Mouse (Mus musculus): Measurements from ENCODE around the gene Col6a2. TPM values are rescaled to one million over a fixed set of nuclear protein-coding genes. Genes with fewer than 3 reads are reported as not detected.

Gene Col6a2
- total and polyA plus RNA-seq, 3 experiments = not detected

DNA sequence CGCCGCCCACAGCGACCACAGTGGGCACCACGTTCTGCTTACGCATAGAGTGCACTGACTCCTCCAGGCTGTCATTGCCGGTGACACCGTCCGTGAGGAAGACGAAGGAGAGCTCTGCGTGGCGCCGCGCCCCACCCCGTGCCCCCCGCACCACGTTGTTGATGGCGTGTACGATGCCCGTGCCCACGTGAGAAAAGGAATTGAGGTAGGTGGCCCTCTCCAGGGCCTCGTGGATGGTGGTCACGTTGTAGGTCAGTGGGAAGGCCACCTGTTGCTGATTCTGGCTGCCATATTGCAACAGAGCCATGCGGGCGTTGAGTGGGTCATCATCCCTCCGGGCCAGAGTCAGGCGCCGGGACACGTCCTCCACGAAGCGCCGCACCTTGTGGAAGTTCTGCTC is 27.1 kb downstream of the Col6a2 start:
- DNase-seq (ENCODE audit: low read depth, low spot score) = no peak
- Histone ChIP-seq H3K4me1 (ENCODE audit: control insufficient read depth in 1 of 2, insufficient read depth in 2 of 2, low read length in 2 of 2) (no peaks in the 10 kb centered on the region), H3K79me2 (ENCODE audit: control insufficient read depth, insufficient read depth, low read length, poor library complexity) (no peaks in the 10 kb centered on the region), H3K4me3 (ENCODE audit: control insufficient read depth in 1 of 2, insufficient read depth in 1 of 2, low read depth in 2 of 2, low read length in 2 of 2) (no peak overlapping the region), H3K9ac (ENCODE audit: control insufficient read depth, low read depth, low read length, poor library complexity, severe bottlenecking) (no peak overlapping the region), H3K36me3 (ENCODE audit: control insufficient read depth in 1 of 2, insufficient read depth in 2 of 2, low read length in 2 of 2) (no peaks in the 10 kb centered on the region), H3K27ac (ENCODE audit: control insufficient read depth, low read depth, low read length) (no peak overlapping the region), H3K27me3 (ENCODE audit: control insufficient read depth in 1 of 2, insufficient read depth in 2 of 2, low read length in 2 of 2) (no peaks in the 10 kb centered on the region), H3K9me3 (replicated peaks; ENCODE audit: insufficient read depth, low read length) (no peaks in the 10 kb centered on the region)
- TF ChIP-seq POLR2AphosphoS5 (IDR thresholded peaks at IDR 0.05; ENCODE audit: borderline replicate concordance, low read depth, low read length) = no peak
- no peak for TF ChIP-seq EP300 (IDR thresholded peaks at IDR 0.05; ENCODE audit: low read depth in 1 of 2, low read length in 2 of 2)
- TF ChIP-seq MAFK (IDR thresholded peaks at IDR 0.05; ENCODE audit: borderline replicate concordance, low read depth, low read length) = no peak
- TF ChIP-seq MEF2A (IDR thresholded peaks at IDR 0.05; ENCODE audit: extremely low read depth, insufficient replicate concordance, low read depth, low read length, poor library complexity, severe bottlenecking) = no peak
- no peak for TF ChIP-seq MYB (IDR thresholded peaks at IDR 0.05; ENCODE audit: low read depth, low read length)
- TF ChIP-seq RCOR1 (IDR thresholded peaks at IDR 0.05; ENCODE audit: low read depth, low read length) = no peak
- TF ChIP-seq KAT2A (conservative IDR thresholded peaks at IDR 0.05; ENCODE audit: low read depth, low read length) = no peak
- no peak for TF ChIP-seq POLR2A (IDR thresholded peaks at IDR 0.05; ENCODE audit: control insufficient read depth in 1 of 2, insufficient read depth in 1 of 2, low read depth in 1 of 2, low read length in 2 of 2, poor library complexity in 1 of 2)
- no peak for TF ChIP-seq ELF1 (IDR thresholded peaks at IDR 0.05; ENCODE audit: low read depth, low read length)
- no peak for TF ChIP-seq USF1 (IDR thresholded peaks at IDR 0.05; ENCODE audit: low read depth, low read length)
- no peak for TF ChIP-seq HCFC1 (IDR thresholded peaks at IDR 0.05; ENCODE audit: low read depth, low read length)
- no peak for TF ChIP-seq ETS1 (IDR thresholded peaks at IDR 0.05; ENCODE audit: low read depth, low read length)
- TF ChIP-seq E2F4 (IDR thresholded peaks at IDR 0.05; ENCODE audit: borderline replicate concordance, low read depth, low read length) = no peak

DNA sequence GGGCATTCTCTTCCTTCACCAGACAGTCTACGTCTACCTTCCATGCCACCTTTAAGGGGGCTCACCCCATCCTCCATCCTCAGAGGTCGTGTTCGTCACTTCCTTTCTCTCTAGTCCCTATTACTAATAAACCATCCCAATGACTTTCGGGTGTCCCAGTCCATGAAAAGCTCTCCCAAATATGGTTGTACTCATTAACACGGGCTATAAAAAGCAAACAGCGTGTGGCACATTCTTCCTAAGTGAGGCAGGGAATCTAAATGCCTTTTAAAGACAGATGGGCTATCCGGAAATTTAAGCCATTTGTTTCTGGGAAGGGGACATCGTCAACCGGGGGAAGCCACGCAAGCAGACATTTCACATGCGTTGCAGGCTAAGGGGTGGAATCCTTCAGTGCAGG is 33.2 kb downstream of the Col6a2 start:
- no peak overlapping the region for H3K9ac ChIP-seq (ENCODE audit: control insufficient read depth, low read depth, low read length, poor library complexity, severe bottlenecking)
- no peaks in the 10 kb centered on the region; a peak in 1 of 4 replicates for H3K27me3 ChIP-seq (ENCODE audit: control insufficient read depth in 1 of 2, insufficient read depth in 2 of 2, low read length in 2 of 2)
- no peaks in the 10 kb centered on the region for H3K9me3 ChIP-seq (replicated peaks; ENCODE audit: insufficient read depth, low read length)
- H3K27ac ChIP-seq (ENCODE audit: control insufficient read depth, low read depth, low read length) = no peak overlapping the region
- H3K79me2 ChIP-seq (ENCODE audit: control insufficient read depth, insufficient read depth, low read length, poor library complexity) = no peaks in the 10 kb centered on the region
- no peaks in the 10 kb centered on the region for H3K36me3 ChIP-seq (ENCODE audit: control insufficient read depth in 1 of 2, insufficient read depth in 2 of 2, low read length in 2 of 2)
- H3K4me1 ChIP-seq (ENCODE audit: control insufficient read depth in 1 of 2, insufficient read depth in 2 of 2, low read length in 2 of 2) = no peaks in the 10 kb centered on the region
- H3K4me3 ChIP-seq (ENCODE audit: control insufficient read depth in 1 of 2, insufficient read depth in 1 of 2, low read depth in 2 of 2, low read length in 2 of 2) = no peak overlapping the region
- TF ChIP-seq POLR2AphosphoS5 (IDR thresholded peaks at IDR 0.05; ENCODE audit: borderline replicate concordance, low read depth, low read length) (no peak), NELFE (IDR thresholded peaks at IDR 0.05; ENCODE audit: low read depth, low read length) (no peak), SIN3A (IDR thresholded peaks at IDR 0.05; ENCODE audit: low read length) (no peak), MAFK (IDR thresholded peaks at IDR 0.05; ENCODE audit: borderline replicate concordance, low read depth, low read length) (no peak), POLR2AphosphoS2 (IDR thresholded peaks at IDR 0.05; ENCODE audit: low read length) (no peak), USF1 (IDR thresholded peaks at IDR 0.05; ENCODE audit: low read depth, low read length) (no peak), ZC3H11A (IDR thresholded peaks at IDR 0.05; ENCODE audit: low read depth, low read length) (no peak), MAX (IDR thresholded peaks at IDR 0.05; ENCODE audit: low read length) (no peak), HCFC1 (IDR thresholded peaks at IDR 0.05; ENCODE audit: low read depth, low read length) (no peak), POLR2A (IDR thresholded peaks at IDR 0.05; ENCODE audit: control insufficient read depth in 1 of 2, insufficient read depth in 1 of 2, low read depth in 1 of 2, low read length in 2 of 2, poor library complexity in 1 of 2) (no peak), KAT2A (conservative IDR thresholded peaks at IDR 0.05; ENCODE audit: low read depth, low read length) (no peak), TBP (IDR thresholded peaks at IDR 0.05; ENCODE audit: low read depth, low read length) (no peak), RCOR1 (IDR thresholded peaks at IDR 0.05; ENCODE audit: low read depth, low read length) (no peak), TCF12 (IDR thresholded peaks at IDR 0.05; ENCODE audit: low read depth, low read length) (no peak), ELF1 (IDR thresholded peaks at IDR 0.05; ENCODE audit: low read depth, low read length) (no peak), BHLHE40 (IDR thresholded peaks at IDR 0.05; ENCODE audit: borderline replicate concordance, low read depth, low read length) (no peak), MYB (IDR thresholded peaks at IDR 0.05; ENCODE audit: low read depth, low read length) (no peak)
- DNase-seq (ENCODE audit: low read depth, low spot score) = no peak

All from MEL (cell line).